Comparison of ENCODE assay signal across 8 mouse cellular contexts in genomic region chr19:24251869-24252268, GRCm38 (mm10). TPM values are rescaled to one million over a fixed set of nuclear protein-coding genes. Genes with fewer than 3 reads are reported as not detected.
DNase-seq lines count a peak whose midpoint lies in the region; ATAC-seq lines count a peak whose summit lies in the region.

No protein-coding gene starts in this region.

- peak overlapping the region; percentile 82 for H3K27ac ChIP-seq in kidney, embryonic 15.5 days
- no peak overlapping the region for H3K27ac ChIP-seq in embryonic facial prominence, embryonic 12.5 days

- 15% methylated on average over 6 of the region's 6 CpGs for WGBS in kidney, embryonic 15.5 days
- 10% methylated on average over 6 of the region's 6 CpGs for WGBS in embryonic facial prominence, embryonic 12.5 days

- ATAC-seq in kidney, embryonic 15.5 days (replicated peaks; ENCODE audit: low FRiP score) = peak; percentile 77; the same call in 1 of the 2 replicates
- no peak for ATAC-seq in embryonic facial prominence, embryonic 12.5 days (ENCODE audit: insufficient number of reproducible peaks, insufficient read depth, low FRiP score, low TSS enrichment)
- ATAC-seq in inflammation-experienced regulatory T-cells, adult 6 months = no peak
- ATAC-seq in cerebellum, adult (ENCODE audit: insufficient number of reproducible peaks, low FRiP score, low TSS enrichment) = no peak

- intact Hi-C loops in heart, postnatal 25 days (cut with DNase I) = no loop called here

- H3K9me3 ChIP-seq in kidney, embryonic 15.5 days (replicated peaks) = no peaks in the 10 kb centered on the region
- no peaks in the 10 kb centered on the region for H3K9me3 ChIP-seq in embryonic facial prominence, embryonic 12.5 days

- peak overlapping the region; percentile 34 for H3K4me2 ChIP-seq in kidney, embryonic 15.5 days
- H3K4me2 ChIP-seq in embryonic facial prominence, embryonic 12.5 days (replicated peaks) = 0 out of 2 replicates have a peak overlapping the region, but pooled peaks have one; percentile 11

- H3K9ac ChIP-seq in kidney, embryonic 15.5 days = no peak overlapping the region
- no peak overlapping the region for H3K9ac ChIP-seq in embryonic facial prominence, embryonic 12.5 days

- peaks cover 22% of the 10 kb centered on the region for H3K4me1 ChIP-seq in kidney, embryonic 15.5 days
- peaks cover 7% of the 10 kb centered on the region for H3K4me1 ChIP-seq in embryonic facial prominence, embryonic 12.5 days

- H3K27me3 ChIP-seq in kidney, embryonic 15.5 days = no peaks in the 10 kb centered on the region
- H3K27me3 ChIP-seq in embryonic facial prominence, embryonic 12.5 days = no peaks in the 10 kb centered on the region

- H3K36me3 ChIP-seq in kidney, embryonic 15.5 days = no peaks in the 10 kb centered on the region
- H3K36me3 ChIP-seq in embryonic facial prominence, embryonic 12.5 days = no peaks in the 10 kb centered on the region

- DNase-seq in kidney, adult 18-20 months = no peak
- DNase-seq in heart, postnatal 25 days (ENCODE audit: low spot score) = peak; percentile 24
- DNase-seq in lung, postnatal 10 days = peak; percentile 79
- no peak for DNase-seq in left cerebral cortex, adult 11 months (ENCODE audit: low spot score)

- H3K4me3 ChIP-seq in kidney, embryonic 15.5 days (replicated peaks) = no peak overlapping the region
- H3K4me3 ChIP-seq in embryonic facial prominence, embryonic 12.5 days = no peak overlapping the region

RNA-seq across cellular contexts. Expression of gene Tjp2, which starts 27.0 kb away (rescaled TPM):
- 31.3 and 31.4 TPM in 2 replicates for polyA plus RNA-seq in kidney, embryonic 15.5 days (2015; fragmentation: Nextera tagmentation; extraction: Ambion mirVana)
- 26.0 and 26.6 TPM in 2 replicates for polyA plus RNA-seq in embryonic facial prominence, embryonic 12.5 days (2016; fragmentation: Nextera tagmentation; extraction: Ambion mirVana)
- 10 to 100 TPM; 19.7 to 22.1 TPM for total RNA-seq in heart, postnatal 25 days (2021)
- polyA plus RNA-seq in inflammation-experienced regulatory T-cells, adult 6 months (2017; shearing (Covaris generic)) = 1 to 10 TPM; 5.3 to 9.5 (median 5.4) TPM

RNA-seq across cellular contexts. Expression of gene Fxn, which starts 28.5 kb away (rescaled TPM):
- 58.4 and 60.8 TPM in 2 replicates for polyA plus RNA-seq in kidney, embryonic 15.5 days (2015; fragmentation: Nextera tagmentation; extraction: Ambion mirVana)
- polyA plus RNA-seq in embryonic facial prominence, embryonic 12.5 days (2016; fragmentation: Nextera tagmentation; extraction: Ambion mirVana) = 57.5 TPM in 2 replicates
- total RNA-seq in heart, postnatal 25 days (2021) = 10 to 100 TPM; 27.7 to 28.9 TPM
- polyA plus RNA-seq in inflammation-experienced regulatory T-cells, adult 6 months (2017; shearing (Covaris generic)) = 10 to 100 TPM; 12.9 to 16.1 (median 14.1) TPM

Comparison
In these comparisons a context has a peak if more than half of its experiments do, and no peak if none do; other contexts are left out.
1. DNase-seq: peak in heart, postnatal 25 days (single experiment) and lung, postnatal 10 days (single experiment); none in kidney, adult 18-20 months (single experiment) and left cerebral cortex, adult 11 months (single experiment).